Mouse (Mus musculus): Measurements from ENCODE around the gene Usp3. TPM values are rescaled to one million over a fixed set of nuclear protein-coding genes. Genes with fewer than 3 reads are reported as not detected.
A peak's percentile ranks its signal among the peaks of the same experiment; 100 is the strongest.

Usp3 gene
- polyA plus RNA-seq, 1 experiment, result 29.6 TPM

DNA sequence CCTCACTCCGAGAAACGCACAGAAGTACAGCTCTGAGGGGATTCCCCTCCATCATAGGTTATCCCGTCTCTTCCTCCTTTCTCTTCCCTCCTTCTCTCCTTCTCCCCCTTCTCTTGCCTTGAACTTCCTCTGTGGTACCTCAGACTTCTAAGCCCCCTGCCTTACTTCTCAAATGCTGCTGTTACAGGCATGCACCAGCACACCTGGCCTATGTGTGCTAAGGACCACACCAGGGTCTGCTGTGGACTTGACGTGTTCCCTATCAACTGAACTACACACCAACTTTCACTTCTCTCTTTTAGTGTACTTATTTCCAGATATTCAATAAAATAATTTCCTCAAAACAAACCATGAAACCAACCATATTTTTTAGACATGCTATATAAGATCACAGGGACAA lies 50.2 kb downstream of the Usp3 start:
- WGBS, result 86% methylated on average over 4 of the region's 4 CpGs
- no peak overlapping the region for H3K27ac ChIP-seq (ENCODE audit: insufficient read depth, low read depth, low read length)
- H3K4me1 ChIP-seq (ENCODE audit: control insufficient read depth, insufficient read depth, low read length), result no peaks in the 10 kb centered on the region
- no peaks in the 10 kb centered on the region for H3K27me3 ChIP-seq (replicated peaks; ENCODE audit: control insufficient read depth, insufficient read depth, low read length)
- H3K4me3 ChIP-seq (ENCODE audit: insufficient read depth, low read depth, low read length), result no peak overlapping the region
- DNase-seq, result no peak
- H3K36me3 ChIP-seq (ENCODE audit: control insufficient read depth, insufficient read depth, low read length), result peaks cover 8% of the 10 kb centered on the region
- TF ChIP-seq POLR2A (IDR thresholded peaks at IDR 0.05; ENCODE audit: low read depth, low read length) (no peak), CTCF (conservative IDR thresholded peaks at IDR 0.05; ENCODE audit: insufficient read depth, insufficient read length, low read depth, low read length) (no peak)

GRCm38 (mm10) chr9:66521595-66521994 lies 71.3 kb downstream of the Usp3 start:
- H3K27ac ChIP-seq (ENCODE audit: insufficient read depth, low read depth, low read length), result no peak overlapping the region
- no peak for DNase-seq
- no peaks in the 10 kb centered on the region for H3K4me1 ChIP-seq (ENCODE audit: control insufficient read depth, insufficient read depth, low read length)
- TF ChIP-seq CTCF (conservative IDR thresholded peaks at IDR 0.05; ENCODE audit: insufficient read depth, insufficient read length, low read depth, low read length), result no peak
- no peak for TF ChIP-seq POLR2A (IDR thresholded peaks at IDR 0.05; ENCODE audit: low read depth, low read length)
- 94% methylated on average over 3 of the region's 3 CpGs for WGBS
- H3K4me3 ChIP-seq (ENCODE audit: insufficient read depth, low read depth, low read length), result no peak overlapping the region
- peaks cover 9% of the 10 kb centered on the region for H3K36me3 ChIP-seq (ENCODE audit: control insufficient read depth, insufficient read depth, low read length)
- H3K27me3 ChIP-seq (replicated peaks; ENCODE audit: control insufficient read depth, insufficient read depth, low read length), result no peaks in the 10 kb centered on the region

GRCm38 (mm10) chr9:66520299-66520698 lies 72.6 kb downstream of the Usp3 start:
- TF ChIP-seq POLR2A (IDR thresholded peaks at IDR 0.05; ENCODE audit: low read depth, low read length) (no peak), CTCF (conservative IDR thresholded peaks at IDR 0.05; ENCODE audit: insufficient read depth, insufficient read length, low read depth, low read length) (no peak)

DNA sequence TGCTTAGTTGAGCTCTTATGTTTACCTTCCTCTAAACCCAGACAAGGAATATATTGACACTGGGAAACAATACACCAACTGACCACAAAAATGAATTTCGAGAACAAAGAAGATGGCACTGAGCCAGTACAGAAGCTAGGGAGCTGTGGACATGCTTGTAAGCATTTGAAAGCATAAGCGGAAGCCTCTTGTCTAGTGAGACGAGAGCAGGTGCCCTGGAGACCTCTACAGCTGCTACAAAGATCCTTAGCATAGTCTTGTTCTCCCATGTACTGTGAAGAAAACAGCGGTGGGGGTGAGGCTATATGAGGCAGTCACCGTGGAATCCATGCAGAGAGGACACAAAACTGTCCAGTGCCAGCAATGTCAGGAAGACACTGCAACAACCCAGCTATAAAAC lies 74.0 kb downstream of the Usp3 start:
- H3K27ac ChIP-seq (ENCODE audit: insufficient read depth, low read depth, low read length), result no peak overlapping the region
- TF ChIP-seq CTCF (conservative IDR thresholded peaks at IDR 0.05; ENCODE audit: insufficient read depth, insufficient read length, low read depth, low read length) (no peak), POLR2A (IDR thresholded peaks at IDR 0.05; ENCODE audit: low read depth, low read length) (no peak)
- peaks cover 4% of the 10 kb centered on the region; the same call in 1 of the 2 replicates for H3K36me3 ChIP-seq (ENCODE audit: control insufficient read depth, insufficient read depth, low read length)
- WGBS, result 56% methylated on average over 5 of the region's 5 CpGs
- DNase-seq, result peak; percentile 49
- no peak overlapping the region for H3K4me3 ChIP-seq (ENCODE audit: insufficient read depth, low read depth, low read length)
- no peaks in the 10 kb centered on the region for H3K27me3 ChIP-seq (replicated peaks; ENCODE audit: control insufficient read depth, insufficient read depth, low read length)
- peaks cover 5% of the 10 kb centered on the region for H3K4me1 ChIP-seq (ENCODE audit: control insufficient read depth, insufficient read depth, low read length)

More at GRCm38 (mm10) chr9:66520299-66520698, 72.6 kb downstream of the Usp3 start:
- WGBS, result 90% methylated on average over 4 of the region's 4 CpGs
- no peaks in the 10 kb centered on the region for H3K4me1 ChIP-seq (ENCODE audit: control insufficient read depth, insufficient read depth, low read length)
- H3K27me3 ChIP-seq (replicated peaks; ENCODE audit: control insufficient read depth, insufficient read depth, low read length), result no peaks in the 10 kb centered on the region
- no peak for DNase-seq
- no peak overlapping the region for H3K4me3 ChIP-seq (ENCODE audit: insufficient read depth, low read depth, low read length)
- peaks cover 4% of the 10 kb centered on the region for H3K36me3 ChIP-seq (ENCODE audit: control insufficient read depth, insufficient read depth, low read length)
- H3K27ac ChIP-seq (ENCODE audit: insufficient read depth, low read depth, low read length), result no peak overlapping the region

DNA sequence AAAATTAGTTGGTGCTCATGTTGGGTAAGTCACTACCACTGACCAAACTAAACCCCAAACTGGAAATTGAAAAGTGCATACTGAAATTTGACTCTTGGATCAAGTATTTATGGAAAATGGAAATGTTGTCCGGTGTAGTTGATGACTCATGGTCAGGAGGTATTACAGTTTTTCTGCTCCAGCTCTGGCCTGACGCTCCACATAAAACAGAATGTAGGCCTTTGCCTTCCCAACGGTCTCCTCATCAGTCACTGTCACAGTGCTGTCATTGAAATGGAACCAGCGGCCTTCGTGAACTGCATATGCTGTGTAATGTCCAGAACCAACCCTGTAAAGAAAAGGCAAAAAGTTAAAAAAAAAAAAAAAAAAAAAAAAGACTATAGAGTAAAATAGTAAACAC lies 74.7 kb downstream of the Usp3 start:
- no peak for DNase-seq
- no peaks in the 10 kb centered on the region for H3K27me3 ChIP-seq (replicated peaks; ENCODE audit: control insufficient read depth, insufficient read depth, low read length)
- H3K27ac ChIP-seq (ENCODE audit: insufficient read depth, low read depth, low read length), result no peak overlapping the region
- H3K4me3 ChIP-seq (ENCODE audit: insufficient read depth, low read depth, low read length), result no peak overlapping the region
- 70% methylated on average over 5 of the region's 5 CpGs for WGBS
- peaks cover 4% of the 10 kb centered on the region; the same call in 1 of the 2 replicates for H3K36me3 ChIP-seq (ENCODE audit: control insufficient read depth, insufficient read depth, low read length)
- peaks cover 12% of the 10 kb centered on the region for H3K4me1 ChIP-seq (ENCODE audit: control insufficient read depth, insufficient read depth, low read length)
- no peak for TF ChIP-seq POLR2A (IDR thresholded peaks at IDR 0.05; ENCODE audit: low read depth, low read length)
- TF ChIP-seq CTCF (conservative IDR thresholded peaks at IDR 0.05; ENCODE audit: insufficient read depth, insufficient read length, low read depth, low read length), result no peak

GRCm38 (mm10) chr9:66517746-66518145 lies 75.2 kb downstream of the Usp3 start:
- H3K36me3 ChIP-seq (ENCODE audit: control insufficient read depth, insufficient read depth, low read length), result peaks cover 4% of the 10 kb centered on the region; the same call in 1 of the 2 replicates
- 78% methylated on average over 10 of the region's 10 CpGs for WGBS

GRCm38 (mm10) chr9:66516296-66516940 lies 76.5 kb downstream of the Usp3 start:
- H3K4me1 ChIP-seq (ENCODE audit: control insufficient read depth, insufficient read depth, low read length), result peaks cover 18% of the 10 kb centered on the region
- no peak for DNase-seq
- no peak for TF ChIP-seq CTCF (conservative IDR thresholded peaks at IDR 0.05; ENCODE audit: insufficient read depth, insufficient read length, low read depth, low read length)
- no peak for TF ChIP-seq POLR2A (IDR thresholded peaks at IDR 0.05; ENCODE audit: low read depth, low read length)
- H3K27me3 ChIP-seq (replicated peaks; ENCODE audit: control insufficient read depth, insufficient read depth, low read length), result no peaks in the 10 kb centered on the region
- 80% methylated on average over 6 of the region's 6 CpGs for WGBS
- no peak overlapping the region for H3K27ac ChIP-seq (ENCODE audit: insufficient read depth, low read depth, low read length)
- H3K36me3 ChIP-seq (ENCODE audit: control insufficient read depth, insufficient read depth, low read length), result peaks cover 4% of the 10 kb centered on the region; the same call in 1 of the 2 replicates
- H3K4me3 ChIP-seq (ENCODE audit: insufficient read depth, low read depth, low read length), result no peak overlapping the region

More at GRCm38 (mm10) chr9:66517746-66518145, 75.2 kb downstream of the Usp3 start:
- peaks cover 14% of the 10 kb centered on the region for H3K4me1 ChIP-seq (ENCODE audit: control insufficient read depth, insufficient read depth, low read length)
- no peak overlapping the region for H3K4me3 ChIP-seq (ENCODE audit: insufficient read depth, low read depth, low read length)
- no peak overlapping the region for H3K27ac ChIP-seq (ENCODE audit: insufficient read depth, low read depth, low read length)
- no peaks in the 10 kb centered on the region for H3K27me3 ChIP-seq (replicated peaks; ENCODE audit: control insufficient read depth, insufficient read depth, low read length)
- DNase-seq, result no peak
- TF ChIP-seq CTCF (conservative IDR thresholded peaks at IDR 0.05; ENCODE audit: insufficient read depth, insufficient read length, low read depth, low read length) (no peak), POLR2A (IDR thresholded peaks at IDR 0.05; ENCODE audit: low read depth, low read length) (no peak)

Measured in kidney, adult 2 months (tissue).